Mouse (Mus musculus) hindbrain, embryonic 16.5 days (tissue): ENCODE data around the gene H2-Ke6. TPM values are rescaled to one million over a fixed set of nuclear protein-coding genes. Genes with fewer than 3 reads are reported as not detected.

Experiments used
- ATAC-seq: fragments of 200-750 bp; cut with Nextera tagmentation; 2 replicates; pipeline ENCODE4 v1.8.0; 2017; ENCODE audit warnings: moderate TSS enrichment, moderate library complexity
- H3K27ac ChIP-seq: fragments of 300-500 bp; sonication (generic); 2 replicates; pipeline ENCODE4 v1.5.1; 2014; ENCODE audit warnings: low read depth, mild to moderate bottlenecking, control low read depth, low read length, moderate library complexity
- H3K27me3 ChIP-seq: fragments of 300-500 bp; sonication (generic); replicated peaks from 2 replicates; pipeline ENCODE4 v1.6.1; 2014; ENCODE audit warnings: low read length; ENCODE audit not compliant: control insufficient read depth, insufficient read depth
- H3K36me3 ChIP-seq: fragments of 300-500 bp; sonication (generic); 2 replicates; pipeline ENCODE4 v1.6.1; 2014; ENCODE audit warnings: mild to moderate bottlenecking, low read length, moderate library complexity, mixed read lengths; ENCODE audit not compliant: control insufficient read depth, insufficient read depth
- H3K4me1 ChIP-seq: fragments of 300-500 bp; sonication (generic); 2 replicates; pipeline ENCODE4 v1.6.1; 2014; ENCODE audit warnings: low read depth, low read length; ENCODE audit not compliant: control insufficient read depth, insufficient read depth
- H3K4me2 ChIP-seq: fragments of 300-500 bp; sonication (generic); 2 replicates; pipeline ENCODE4 v1.6.1; 2014; ENCODE audit warnings: mild to moderate bottlenecking, low read length, control low read depth, moderate library complexity
- H3K4me3 ChIP-seq: fragments of 300-500 bp; sonication (generic); 2 replicates; pipeline ENCODE4 v1.5.1; 2014; ENCODE audit warnings: mild to moderate bottlenecking, low read length, control low read depth, moderate library complexity
- H3K9ac ChIP-seq: fragments of 300-500 bp; sonication (generic); 2 replicates; pipeline ENCODE4 v1.6.1; 2014; ENCODE audit warnings: low read depth, mild to moderate bottlenecking, control low read depth, low read length, moderate library complexity
- H3K9me3 ChIP-seq: fragments of 300-500 bp; sonication (generic); 2 replicates; pipeline ENCODE4 v1.6.1; 2014; ENCODE audit warnings: mild to moderate bottlenecking, low read length, moderate library complexity; ENCODE audit not compliant: control insufficient read depth
- WGBS: fragments of 180-500 bp; shearing (Covaris S2); extraction: QIAGEN DNeasy Blood & Tissue Kit; methylation state at CpG from one replicate; pipeline ENCODE4 v1.1.7; 2014; 5-methylcytosine and 5-hydroxymethylcytosine counted together
- polyA plus RNA-seq: library from polyadenylated mRNA; unstranded; fragments of >200 nt; fragmentation: Nextera tagmentation; extraction: Ambion mirVana; gene quantifications from 2 replicates; pipeline ENCODE4 v1.2.1, GENCODE M21; 2015

H2-Ke6 gene
- 69.5 and 74.1 TPM in 2 replicates for polyA plus RNA-seq

GRCm38 (mm10) chr17:34027656-34028223, at the start of gene H2-Ke6:
Gene H2-Ke6 (minus strand): TSS chr17:34028060.
- peak within 1 kb of the TSS; percentile 68 for H3K4me3 ChIP-seq
- 0% methylated on average over 49 of the region's 49 CpGs for WGBS
- H3K9me3 ChIP-seq: no peaks in the 10 kb centered on the region
- peaks cover 19% of the 10 kb centered on the region for H3K36me3 ChIP-seq
- peak within 1 kb of the TSS; percentile 79 for H3K9ac ChIP-seq
- H3K27me3 ChIP-seq: no peaks in the 10 kb centered on the region
- H3K4me1 ChIP-seq: peaks cover 62% of the 10 kb centered on the region
- peak; percentile 73 for ATAC-seq
- peak within 1 kb of the TSS; percentile 84 for H3K27ac ChIP-seq
- peak within 1 kb of the TSS; percentile 90 for H3K4me2 ChIP-seq

GRCm38 (mm10) chr17:34077549-34077948, 49.7 kb upstream of the H2-Ke6 start:
- no peak overlapping the region for H3K9ac ChIP-seq
- H3K27me3 ChIP-seq: no peaks in the 10 kb centered on the region
- no peak overlapping the region for H3K4me3 ChIP-seq
- no peaks in the 10 kb centered on the region for H3K9me3 ChIP-seq
- no peaks in the 10 kb centered on the region for H3K36me3 ChIP-seq
- ATAC-seq: no peak
- H3K27ac ChIP-seq: no peak overlapping the region
- WGBS: 1% methylated on average over 9 of the region's 9 CpGs
- H3K4me1 ChIP-seq: no peaks in the 10 kb centered on the region
- H3K4me2 ChIP-seq: no peak overlapping the region

- Histone ChIP-seq H3K36me3 (no peaks in the 10 kb centered on the region), H3K9ac (no peak overlapping the region), H3K27ac (no peak overlapping the region), H3K4me2 (no peak overlapping the region), H3K4me3 (no peak overlapping the region), H3K9me3 (no peaks in the 10 kb centered on the region), H3K27me3 (no peaks in the 10 kb centered on the region), H3K4me1 (no peaks in the 10 kb centered on the region)
- WGBS: 47% methylated on average over 7 of the region's 7 CpGs
- no peak for ATAC-seq
Measured at GRCm38 (mm10) chr17:34075271-34075670, 47.4 kb upstream of the H2-Ke6 start.

- H3K27me3 ChIP-seq: no peaks in the 10 kb centered on the region
- H3K9me3 ChIP-seq: no peaks in the 10 kb centered on the region
- H3K4me3 ChIP-seq: no peak overlapping the region
- 82% methylated on average over 5 of the region's 5 CpGs for WGBS
- ATAC-seq: no peak
- H3K4me1 ChIP-seq: no peaks in the 10 kb centered on the region
- H3K36me3 ChIP-seq: no peaks in the 10 kb centered on the region
- H3K4me2 ChIP-seq: no peak overlapping the region
- no peak overlapping the region for H3K27ac ChIP-seq
- no peak overlapping the region for H3K9ac ChIP-seq
Measured at GRCm38 (mm10) chr17:34072091-34072490, 44.2 kb upstream of the H2-Ke6 start.

GRCm38 (mm10) chr17:34068864-34069263, 41.0 kb upstream of the H2-Ke6 start:
- WGBS: 46% methylated on average over 3 of the region's 3 CpGs
- Histone ChIP-seq H3K27ac (no peak overlapping the region), H3K4me2 (no peak overlapping the region), H3K4me3 (no peak overlapping the region), H3K36me3 (no peaks in the 10 kb centered on the region), H3K4me1 (no peaks in the 10 kb centered on the region), H3K9me3 (no peaks in the 10 kb centered on the region), H3K27me3 (no peaks in the 10 kb centered on the region), H3K9ac (no peak overlapping the region)
- no peak for ATAC-seq

GRCm38 (mm10) chr17:34057224-34057623, 29.4 kb upstream of the H2-Ke6 start:
- no peak for ATAC-seq
- Histone ChIP-seq H3K9me3 (no peaks in the 10 kb centered on the region), H3K4me2 (no peak overlapping the region), H3K4me1 (no peaks in the 10 kb centered on the region), H3K9ac (no peak overlapping the region), H3K27me3 (no peaks in the 10 kb centered on the region), H3K4me3 (no peak overlapping the region), H3K36me3 (peaks cover 2% of the 10 kb centered on the region; the same call in 1 of the 2 replicates), H3K27ac (no peak overlapping the region)
- WGBS: 78% methylated on average over 7 of the region's 7 CpGs

- Histone ChIP-seq H3K4me2 (no peak overlapping the region), H3K4me1 (no peaks in the 10 kb centered on the region), H3K27ac (no peak overlapping the region), H3K9ac (no peak overlapping the region), H3K4me3 (no peak overlapping the region), H3K36me3 (no peaks in the 10 kb centered on the region; the same call in 1 of the 2 replicates), H3K27me3 (no peaks in the 10 kb centered on the region), H3K9me3 (peaks cover 3% of the 10 kb centered on the region; the same call in 1 of the 2 replicates)
- WGBS: 98% methylated on average over 5 of the region's 5 CpGs
- no peak for ATAC-seq
Measured at GRCm38 (mm10) chr17:34047404-34048050, 19.7 kb upstream of the H2-Ke6 start.

- no peak overlapping the region for H3K4me2 ChIP-seq
- peaks cover 3% of the 10 kb centered on the region; the same call in 1 of the 2 replicates for H3K9me3 ChIP-seq
- WGBS: 82% methylated on average over 14 of the region's 14 CpGs
- no peaks in the 10 kb centered on the region for H3K36me3 ChIP-seq
- H3K9ac ChIP-seq: no peak overlapping the region
- no peaks in the 10 kb centered on the region for H3K4me1 ChIP-seq
- no peak overlapping the region for H3K4me3 ChIP-seq
- no peak for ATAC-seq
- no peak overlapping the region for H3K27ac ChIP-seq
- no peaks in the 10 kb centered on the region for H3K27me3 ChIP-seq
Measured at GRCm38 (mm10) chr17:34045941-34046340, 18.1 kb upstream of the H2-Ke6 start.

GRCm38 (mm10) chr17:34039562-34040450, 11.9 kb upstream of the H2-Ke6 start:
- Histone ChIP-seq H3K9me3 (no peaks in the 10 kb centered on the region), H3K4me1 (peaks cover 19% of the 10 kb centered on the region), H3K4me2 (peak overlapping the region; percentile 63), H3K36me3 (peaks cover 22% of the 10 kb centered on the region), H3K27ac (no peak overlapping the region), H3K27me3 (no peaks in the 10 kb centered on the region), H3K9ac (peak overlapping the region; percentile 62), H3K4me3 (peak overlapping the region; percentile 30)
- peak; percentile 18; the same call in 1 of the 2 replicates for ATAC-seq
- 22% methylated on average over 17 of the region's 17 CpGs for WGBS
